Mouse (Mus musculus) cerebellum, adult 9-10 months (tissue): ENCODE data around the gene Ube2c.

Experiments
- DNase-seq: peaks from one replicate; pipeline ENCODE4 v3.0.0; 2022

The Ube2c gene

GRCm38 (mm10) chr2:164823969-164824368, 54.3 kb downstream of the Ube2c start:
- no peak for DNase-seq

DNA sequence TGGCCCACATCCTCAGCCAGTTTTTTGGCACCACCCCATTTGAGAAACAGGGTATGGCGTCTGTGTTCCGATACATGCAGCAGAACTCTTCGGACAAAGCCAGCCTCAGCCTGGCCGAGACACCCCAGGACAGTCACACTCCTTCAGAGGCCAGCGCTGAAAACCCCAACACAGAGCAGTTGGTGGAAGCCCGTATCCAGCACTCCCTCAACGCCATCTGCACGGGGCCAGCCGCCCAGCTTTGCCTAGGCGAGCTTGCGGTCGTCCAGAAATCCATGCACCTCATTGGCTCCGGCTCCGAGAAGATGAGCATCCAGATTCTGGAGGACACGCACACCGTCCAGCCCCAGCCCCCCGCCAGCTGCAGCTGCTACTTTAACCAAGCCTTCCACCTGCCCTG, 55.8 kb downstream of the Ube2c start:
- no peak for DNase-seq

- no peak for DNase-seq
These were observed 57.6 kb downstream of the Ube2c start for GRCm38 (mm10) chr2:164827146-164827850.
